Mouse (Mus musculus) heart, embryonic 16.5 days (tissue): ENCODE results near the gene Ccdc50. TPM values are rescaled to one million over a fixed set of nuclear protein-coding genes. Genes with fewer than 3 reads are reported as not detected.

Experiments used
- ATAC-seq: fragments of 200-750 bp; cut with Nextera tagmentation; replicated peaks from 2 replicates; pipeline ENCODE4 v1.8.0; 2017; ENCODE audit warnings: moderate number of reproducible peaks; ENCODE audit not compliant: insufficient read depth, low FRiP score; ENCODE audit errors: extremely low read depth
- H3K27ac ChIP-seq: fragments of 300-500 bp; sonication (generic); 2 replicates; pipeline ENCODE4 v1.5.1; 2014; ENCODE audit warnings: mild to moderate bottlenecking, low read length, control low read depth, moderate library complexity
- H3K27me3 ChIP-seq: fragments of 300-500 bp; sonication (generic); 2 replicates; pipeline ENCODE4 v1.6.1; 2014; ENCODE audit warnings: low read length, mixed read lengths; ENCODE audit not compliant: control insufficient read depth, insufficient read depth
- H3K36me3 ChIP-seq: fragments of 300-500 bp; sonication (generic); 2 replicates; pipeline ENCODE4 v1.6.1; 2014; ENCODE audit not compliant: control insufficient read depth, insufficient read depth
- H3K4me1 ChIP-seq: fragments of 300-500 bp; sonication (generic); 2 replicates; pipeline ENCODE4 v1.6.1; 2014; ENCODE audit warnings: low read length, mixed read lengths; ENCODE audit not compliant: control insufficient read depth, insufficient read depth
- H3K4me2 ChIP-seq: fragments of 300-500 bp; sonication (generic); 2 replicates; pipeline ENCODE4 v1.6.1; 2014; ENCODE audit warnings: low read depth, mild to moderate bottlenecking, control low read depth, low read length
- H3K4me3 ChIP-seq: fragments of 300-500 bp; sonication (generic); 2 replicates; pipeline ENCODE4 v1.5.1; 2014; ENCODE audit warnings: mild to moderate bottlenecking, control low read depth, low read length
- H3K9ac ChIP-seq: fragments of 300-500 bp; sonication (generic); 2 replicates; pipeline ENCODE4 v1.6.1; 2014; ENCODE audit warnings: low read length, control low read depth
- H3K9me3 ChIP-seq: fragments of 300-500 bp; sonication (generic); replicated peaks from 2 replicates; pipeline ENCODE4 v1.6.1; 2016; ENCODE audit warnings: low read length; ENCODE audit not compliant: control insufficient read depth
- WGBS: fragments of 180-500 bp; shearing (Covaris S2); extraction: QIAGEN DNeasy Blood & Tissue Kit; methylation state at CpG from one replicate; pipeline ENCODE4 v1.1.7; 2014; 5-methylcytosine and 5-hydroxymethylcytosine counted together
- polyA plus RNA-seq: library from polyadenylated mRNA; unstranded; fragments of >200 nt; fragmentation: Nextera tagmentation; extraction: Ambion mirVana; gene quantifications from 2 replicates; pipeline ENCODE4 v1.2.1, GENCODE M21; 2015

The Ccdc50 gene
- 25.0 and 31.1 TPM in 2 replicates for polyA plus RNA-seq

DNA sequence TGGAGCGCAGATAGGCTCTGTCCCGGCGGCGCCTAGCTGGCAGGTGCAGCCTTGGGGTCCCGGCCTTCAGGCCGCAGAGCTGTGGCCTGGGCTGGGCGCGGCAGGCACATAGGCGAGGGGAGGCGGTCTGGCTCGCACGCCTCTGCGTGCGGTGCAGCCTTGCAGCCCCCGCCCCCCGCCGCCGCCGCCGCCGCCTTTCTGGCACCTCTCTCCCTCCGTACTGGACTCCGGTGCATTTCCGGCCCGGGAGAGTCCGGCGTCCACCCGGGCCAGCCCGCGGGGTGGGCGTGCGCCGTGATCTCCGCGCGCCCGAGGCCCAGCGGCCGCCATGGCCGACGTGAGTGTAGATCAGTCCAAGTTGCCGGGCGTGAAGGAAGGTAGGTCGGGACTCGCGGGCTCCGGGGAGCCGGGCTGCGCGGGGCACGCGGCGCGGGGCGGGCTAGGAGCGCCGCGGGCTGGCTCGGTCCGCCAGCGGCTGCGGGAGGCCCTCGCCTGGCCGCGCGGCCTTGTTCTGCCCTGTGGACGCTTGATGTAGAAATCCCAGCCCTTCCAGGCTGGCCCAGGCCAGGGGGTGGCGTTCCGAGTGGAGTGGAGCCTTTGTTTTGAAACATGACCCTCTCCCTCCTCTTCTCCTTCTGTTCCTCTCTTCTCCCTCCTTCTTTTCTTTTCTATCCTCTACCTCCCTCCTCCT, at the start of gene Ccdc50:
Gene Ccdc50, plus strand, starts transcription at position 109 of the 691 bp plus-strand sequence.
- no peaks in the 10 kb centered on the region for H3K36me3 ChIP-seq
- peak within 1 kb of the TSS; percentile 89 for H3K4me2 ChIP-seq
- ATAC-seq = peak; percentile 94
- H3K27ac ChIP-seq = peak within 1 kb of the TSS; percentile 97
- WGBS = under 1% methylated on average over 54 of the region's 69 CpGs
- no peaks in the 10 kb centered on the region for H3K9me3 ChIP-seq
- no peaks in the 10 kb centered on the region for H3K27me3 ChIP-seq
- H3K4me1 ChIP-seq = peaks cover 20% of the 10 kb centered on the region
- peak within 1 kb of the TSS; percentile 96 for H3K4me3 ChIP-seq
- peak within 1 kb of the TSS; percentile 97 for H3K9ac ChIP-seq

DNA sequence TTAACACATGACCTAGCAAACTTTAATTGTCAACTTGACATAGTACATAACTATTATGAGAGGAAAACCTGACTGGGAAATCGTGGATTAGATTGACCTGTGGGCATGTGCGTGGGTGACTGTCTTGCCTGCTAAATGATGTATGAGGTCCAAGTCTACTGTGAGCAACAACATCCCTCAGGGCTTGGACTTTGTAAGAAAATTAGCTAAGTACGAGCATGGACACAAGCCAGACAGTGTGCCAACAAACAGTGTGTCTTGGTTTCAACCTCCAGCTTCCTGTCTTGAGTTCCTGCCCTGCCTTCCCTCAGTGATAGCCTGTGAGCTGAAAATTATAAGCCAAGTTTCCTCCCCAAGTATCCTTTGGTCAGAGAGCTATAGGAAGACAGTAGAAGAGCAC, 41.1 kb upstream of the Ccdc50 start:
- H3K36me3 ChIP-seq = no peaks in the 10 kb centered on the region
- H3K9me3 ChIP-seq = no peaks in the 10 kb centered on the region
- no peaks in the 10 kb centered on the region for H3K27me3 ChIP-seq
- no peak overlapping the region for H3K27ac ChIP-seq
- H3K4me2 ChIP-seq = no peak overlapping the region
- no peak overlapping the region for H3K9ac ChIP-seq
- WGBS = 69% methylated on average over 3 of the region's 3 CpGs
- ATAC-seq = no peak
- H3K4me3 ChIP-seq = no peak overlapping the region
- no peaks in the 10 kb centered on the region for H3K4me1 ChIP-seq

DNA sequence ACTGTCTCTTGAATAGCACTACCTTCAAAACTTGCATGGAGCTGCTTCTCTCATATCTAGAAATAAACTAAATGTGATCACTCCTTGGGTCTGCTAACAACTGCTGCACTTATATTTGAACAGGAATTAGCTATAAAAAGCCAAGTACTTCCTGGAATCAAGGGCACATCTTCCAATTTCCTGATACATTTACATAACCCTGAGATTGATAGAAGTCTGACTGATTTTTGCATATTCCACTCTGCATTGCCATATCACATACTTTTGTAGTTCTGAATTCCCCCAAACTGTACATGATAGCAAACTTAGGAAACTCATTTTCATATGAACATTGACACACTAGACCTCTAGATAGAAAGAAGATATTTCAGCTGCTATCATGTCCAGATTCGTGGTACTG, 40.3 kb upstream of the Ccdc50 start:
- Histone ChIP-seq H3K9ac (no peak overlapping the region), H3K27ac (no peak overlapping the region), H3K27me3 (no peaks in the 10 kb centered on the region), H3K9me3 (no peaks in the 10 kb centered on the region), H3K4me1 (no peaks in the 10 kb centered on the region), H3K4me3 (no peak overlapping the region), H3K36me3 (no peaks in the 10 kb centered on the region), H3K4me2 (no peak overlapping the region)
- no peak for ATAC-seq
- WGBS = 46% methylated on average over 1 of the region's 1 CpGs

- no peak overlapping the region for H3K27ac ChIP-seq
- H3K9me3 ChIP-seq = no peaks in the 10 kb centered on the region
- H3K27me3 ChIP-seq = no peaks in the 10 kb centered on the region
- no peak overlapping the region for H3K4me2 ChIP-seq
- no peak overlapping the region for H3K9ac ChIP-seq
- H3K4me1 ChIP-seq = no peaks in the 10 kb centered on the region
- no peak for ATAC-seq
- no peak overlapping the region for H3K4me3 ChIP-seq
- 91% methylated on average over 2 of the region's 2 CpGs for WGBS
- no peaks in the 10 kb centered on the region for H3K36me3 ChIP-seq
These were observed 39.4 kb upstream of the Ccdc50 start for GRCm38 (mm10) chr16:27349235-27349634.

- Histone ChIP-seq H3K4me2 (no peak overlapping the region), H3K9ac (no peak overlapping the region), H3K4me1 (no peaks in the 10 kb centered on the region), H3K36me3 (no peaks in the 10 kb centered on the region), H3K27me3 (no peaks in the 10 kb centered on the region), H3K27ac (no peak overlapping the region), H3K9me3 (no peaks in the 10 kb centered on the region), H3K4me3 (no peak overlapping the region)
- 80% methylated on average over 7 of the region's 7 CpGs for WGBS
- ATAC-seq = no peak
These were observed 38.7 kb upstream of the Ccdc50 start for GRCm38 (mm10) chr16:27349878-27350532.

DNA sequence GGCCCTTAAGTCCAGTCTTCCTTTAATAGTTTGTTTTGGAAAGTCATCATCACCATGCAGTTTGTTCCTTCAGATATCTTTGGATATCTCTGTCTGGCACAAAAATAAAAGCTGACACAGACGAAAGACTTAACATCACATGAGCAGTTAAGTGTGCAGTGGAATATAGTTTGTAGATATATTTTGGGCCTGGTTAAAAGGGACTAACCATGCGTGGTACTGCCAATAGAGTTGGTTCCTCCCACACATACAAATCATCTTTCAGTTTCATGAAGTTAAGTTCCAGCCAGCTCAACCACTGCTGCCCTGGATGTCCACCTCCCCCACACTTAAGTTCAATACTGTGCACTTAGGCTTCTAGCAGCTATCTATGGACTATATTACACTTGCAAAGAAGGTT, 34.2 kb upstream of the Ccdc50 start:
- Histone ChIP-seq H3K36me3 (no peaks in the 10 kb centered on the region), H3K4me1 (no peaks in the 10 kb centered on the region), H3K9me3 (no peaks in the 10 kb centered on the region), H3K27me3 (no peaks in the 10 kb centered on the region), H3K4me3 (no peak overlapping the region), H3K9ac (no peak overlapping the region), H3K4me2 (no peak overlapping the region), H3K27ac (no peak overlapping the region)
- 43% methylated on average over 2 of the region's 2 CpGs for WGBS
- ATAC-seq = no peak

GRCm38 (mm10) chr16:27360059-27360458, 28.6 kb upstream of the Ccdc50 start:
- Histone ChIP-seq H3K9ac (no peak overlapping the region), H3K9me3 (no peaks in the 10 kb centered on the region), H3K27me3 (no peaks in the 10 kb centered on the region), H3K36me3 (no peaks in the 10 kb centered on the region), H3K27ac (no peak overlapping the region), H3K4me3 (no peak overlapping the region), H3K4me1 (no peaks in the 10 kb centered on the region), H3K4me2 (no peak overlapping the region)
- 86% methylated on average over 1 of the region's 1 CpGs for WGBS
- no peak for ATAC-seq

DNA sequence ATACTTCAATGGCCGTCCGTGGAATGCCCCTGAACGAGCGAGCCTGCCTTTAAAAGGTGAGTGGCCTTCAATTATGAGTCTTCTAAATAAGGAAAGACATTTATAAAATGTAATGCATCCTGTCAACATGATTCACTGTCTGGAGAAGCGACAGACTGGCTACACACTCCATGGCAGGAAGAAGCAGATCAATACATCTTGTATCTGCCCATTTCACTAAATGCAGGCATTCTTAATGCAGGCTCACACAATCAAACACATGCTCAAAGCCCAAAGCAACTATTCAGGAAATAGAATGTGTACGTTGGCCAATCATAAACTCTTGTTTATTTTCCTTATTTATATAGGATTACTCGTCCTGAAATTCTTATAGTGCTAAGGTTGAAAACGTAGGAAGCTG, 18.5 kb upstream of the Ccdc50 start, which contains the start of gene Uts2b:
Gene Uts2b, minus strand, starts transcription at position 49 of the 400 bp plus-strand sequence.
- no peak for ATAC-seq
- no peaks in the 10 kb centered on the region for H3K27me3 ChIP-seq
- no peak within 1 kb of the TSS for H3K9ac ChIP-seq
- no peak within 1 kb of the TSS for H3K27ac ChIP-seq
- no peaks in the 10 kb centered on the region for H3K9me3 ChIP-seq
- WGBS = 66% methylated on average over 8 of the region's 8 CpGs
- H3K4me1 ChIP-seq = no peaks in the 10 kb centered on the region
- H3K4me2 ChIP-seq = no peak within 1 kb of the TSS
- H3K4me3 ChIP-seq = no peak within 1 kb of the TSS
- H3K36me3 ChIP-seq = no peaks in the 10 kb centered on the region

DNA sequence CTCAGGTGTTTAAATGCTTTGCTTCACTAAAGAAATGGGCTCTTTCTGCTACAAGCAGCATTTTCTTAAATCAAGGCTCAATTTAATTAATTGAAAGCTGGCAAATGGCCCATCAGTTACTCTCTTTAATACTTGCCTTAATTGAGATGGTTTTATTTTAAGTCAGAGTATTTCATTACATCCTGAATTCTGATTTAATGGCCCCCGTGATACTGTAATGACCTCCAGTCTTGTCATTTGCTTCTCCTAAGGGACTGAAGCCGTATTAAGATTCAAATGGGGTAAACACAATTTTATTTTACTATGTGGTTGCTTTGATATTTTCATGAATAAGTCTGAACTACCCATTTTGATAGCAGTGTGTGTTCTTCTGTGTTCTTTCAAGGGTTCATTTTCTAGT, 18.0 kb upstream of the Ccdc50 start:
- Histone ChIP-seq H3K9me3 (no peaks in the 10 kb centered on the region), H3K4me1 (no peaks in the 10 kb centered on the region), H3K27me3 (no peaks in the 10 kb centered on the region), H3K27ac (no peak overlapping the region), H3K4me2 (no peak overlapping the region), H3K36me3 (no peaks in the 10 kb centered on the region), H3K9ac (no peak overlapping the region), H3K4me3 (no peak overlapping the region)
- ATAC-seq = no peak
- whole genome bisulfite sequencing = 83% methylated on average over 2 of the region's 2 CpGs
